Mouse (Mus musculus) thymus, adult 2 months (tissue): ENCODE results near the gene Pdcl2. TPM values are rescaled to one million over a fixed set of nuclear protein-coding genes. Genes with fewer than 3 reads are reported as not detected.

Experiments
- DNase-seq: peaks from one replicate; pipeline ENCODE4 v3.0.0; 2021
- H3K27ac ChIP-seq: fragments of 200-500 bp; 2 replicates; pipeline ENCODE4 v1.5.1; 2012; ENCODE audit warnings: low read length, control low read depth; ENCODE audit not compliant: control insufficient read depth, insufficient read depth
- H3K27me3 ChIP-seq: fragments of 200-500 bp; 2 replicates; pipeline ENCODE4 v1.6.1; 2012; ENCODE audit warnings: mild to moderate bottlenecking, low read length, moderate library complexity, mixed read lengths; ENCODE audit not compliant: control insufficient read depth, insufficient read depth
- H3K36me3 ChIP-seq: fragments of 200-500 bp; 2 replicates; pipeline ENCODE4 v1.6.1; 2012; ENCODE audit warnings: mild to moderate bottlenecking, low read length, moderate library complexity; ENCODE audit not compliant: control insufficient read depth, insufficient read depth
- H3K4me1 ChIP-seq: fragments of 200-500 bp; replicated peaks from 2 replicates; pipeline ENCODE4 v1.6.1; 2012; ENCODE audit warnings: low read length; ENCODE audit not compliant: control insufficient read depth, insufficient read depth
- H3K4me3 ChIP-seq: fragments of 200-500 bp; 2 replicates; pipeline ENCODE4 v1.5.1; 2012; ENCODE audit warnings: mild to moderate bottlenecking, low read length, control low read depth, moderate library complexity; ENCODE audit not compliant: control insufficient read depth, insufficient read depth
- CTCF ChIP-seq: fragments of 200-500 bp; IDR thresholded peaks from 2 replicates; pipeline ENCODE4 v1.5.1; 2012; ENCODE audit warnings: mild to moderate bottlenecking, control low read depth, low read length, moderate library complexity, borderline replicate concordance; ENCODE audit not compliant: control insufficient read depth, poor library complexity, insufficient read depth; ENCODE audit errors: extremely low read depth
- POLR2A ChIP-seq: fragments of 200-500 bp; IDR thresholded peaks from 2 replicates; pipeline ENCODE4 v1.6.1; 2012; ENCODE audit warnings: mild to moderate bottlenecking, low read length, control low read depth, moderate library complexity; ENCODE audit not compliant: control insufficient read depth, poor library complexity, insufficient read depth; ENCODE audit errors: extremely low read depth
- WGBS: fragments of 180-500 bp; shearing (Covaris S2); methylation state at CpG from one replicate; pipeline ENCODE4 v1.1.7; 2018; 5-methylcytosine and 5-hydroxymethylcytosine counted together
- polyA plus RNA-seq: library from polyadenylated mRNA; depleted of rRNA; stranded (reverse); fragments of >200 nt; gene quantifications from 2 replicates; pipeline ENCODE4 v1.2.3, GENCODE M21; 2012

The Pdcl2 gene
- polyA plus RNA-seq, 1 experiment = not detected

GRCm38 (mm10) chr5:76303745-76304451, 27.1 kb downstream of the Pdcl2 start:
- H3K27me3 ChIP-seq = peaks cover 6% of the 10 kb centered on the region; the same call in 1 of the 2 replicates
- peak; percentile 48 for DNase-seq
- peaks cover 6% of the 10 kb centered on the region for H3K4me1 ChIP-seq
- WGBS = 1% methylated on average over 91 of the region's 100 CpGs
- TF ChIP-seq POLR2A (no peak), CTCF (no peak)
- H3K36me3 ChIP-seq = no peaks in the 10 kb centered on the region
- no peak overlapping the region for H3K27ac ChIP-seq
- peak overlapping the region; percentile 71 for H3K4me3 ChIP-seq

GRCm38 (mm10) chr5:76303379-76303744, 27.6 kb downstream of the Pdcl2 start:
- TF ChIP-seq POLR2A (no peak), CTCF (no peak)
- Histone ChIP-seq H3K4me3 (peak overlapping the region; percentile 71), H3K27me3 (peaks cover 6% of the 10 kb centered on the region; the same call in 1 of the 2 replicates), H3K4me1 (peaks cover 6% of the 10 kb centered on the region), H3K36me3 (no peaks in the 10 kb centered on the region), H3K27ac (no peak overlapping the region)
- no peak for DNase-seq
- WGBS = 14% methylated on average over 11 of the region's 11 CpGs

- no peak for TF ChIP-seq CTCF
- TF ChIP-seq POLR2A = no peak
- no peak overlapping the region for H3K4me3 ChIP-seq
- H3K27me3 ChIP-seq = peaks cover 6% of the 10 kb centered on the region; the same call in 1 of the 2 replicates
- no peak overlapping the region for H3K27ac ChIP-seq
- no peaks in the 10 kb centered on the region for H3K36me3 ChIP-seq
- H3K4me1 ChIP-seq = peaks cover 6% of the 10 kb centered on the region
- DNase-seq = no peak
- WGBS = 96% methylated on average over 2 of the region's 2 CpGs
Measured at GRCm38 (mm10) chr5:76302009-76302408, 28.9 kb downstream of the Pdcl2 start.

GRCm38 (mm10) chr5:76289234-76289691, 41.7 kb downstream of the Pdcl2 start:
- Histone ChIP-seq H3K36me3 (no peaks in the 10 kb centered on the region), H3K4me1 (no peaks in the 10 kb centered on the region), H3K4me3 (no peak overlapping the region), H3K27me3 (no peaks in the 10 kb centered on the region), H3K27ac (no peak overlapping the region)
- DNase-seq = no peak
- TF ChIP-seq CTCF = no peak
- no peak for TF ChIP-seq POLR2A
- WGBS = 93% methylated on average over 8 of the region's 8 CpGs

GRCm38 (mm10) chr5:76288256-76288655, 42.7 kb downstream of the Pdcl2 start:
- Histone ChIP-seq H3K4me3 (no peak overlapping the region), H3K4me1 (no peaks in the 10 kb centered on the region), H3K27me3 (no peaks in the 10 kb centered on the region), H3K27ac (no peak overlapping the region), H3K36me3 (no peaks in the 10 kb centered on the region)
- 95% methylated on average over 3 of the region's 3 CpGs for WGBS
- TF ChIP-seq POLR2A (no peak), CTCF (no peak)
- DNase-seq = no peak

- WGBS = 56% methylated on average over 5 of the region's 5 CpGs
Measured at GRCm38 (mm10) chr5:76287062-76287461, 43.9 kb downstream of the Pdcl2 start.

More at GRCm38 (mm10) chr5:76287062-76287461, 43.9 kb downstream of the Pdcl2 start:
- DNase-seq = no peak
- Histone ChIP-seq H3K27me3 (no peaks in the 10 kb centered on the region), H3K27ac (no peak overlapping the region), H3K4me1 (no peaks in the 10 kb centered on the region), H3K4me3 (no peak overlapping the region), H3K36me3 (no peaks in the 10 kb centered on the region)
- TF ChIP-seq POLR2A (no peak), CTCF (no peak)
